Mouse (Mus musculus) stomach, postnatal 0 days (tissue): Measurements from ENCODE around the gene Stk11.

Experiments used
- CTCF ChIP-seq: IDR thresholded peaks from 2 replicates; pipeline ENCODE4 v1.5.1; 2016; ENCODE audit warnings: antibody characterized with exemption, low read depth, mild to moderate bottlenecking, moderate library complexity
- EP300 ChIP-seq: optimal IDR thresholded peaks from 2 replicates; pipeline ENCODE3; 2016; ENCODE audit warnings: antibody characterized with exemption

- TF ChIP-seq EP300 (no peak), CTCF (no peak)
Observed at GRCm38 (mm10) chr10:80094684-80095083, 20.9 kb upstream of the Stk11 start.
